Mouse (Mus musculus) left cerebral cortex, adult 9 months (tissue): Measurements from ENCODE around the gene Crbn.

Source experiments
- DNase-seq, 2 experiments: peaks; one replicate each; pipeline ENCODE4 v3.0.0; 2022; ENCODE audit warnings: low spot score in 2 of 2

Crbn gene

GRCm38 (mm10) chr6:106765892-106766291 lies 34.0 kb downstream of the Crbn start:
- no peak for DNase-seq

DNA sequence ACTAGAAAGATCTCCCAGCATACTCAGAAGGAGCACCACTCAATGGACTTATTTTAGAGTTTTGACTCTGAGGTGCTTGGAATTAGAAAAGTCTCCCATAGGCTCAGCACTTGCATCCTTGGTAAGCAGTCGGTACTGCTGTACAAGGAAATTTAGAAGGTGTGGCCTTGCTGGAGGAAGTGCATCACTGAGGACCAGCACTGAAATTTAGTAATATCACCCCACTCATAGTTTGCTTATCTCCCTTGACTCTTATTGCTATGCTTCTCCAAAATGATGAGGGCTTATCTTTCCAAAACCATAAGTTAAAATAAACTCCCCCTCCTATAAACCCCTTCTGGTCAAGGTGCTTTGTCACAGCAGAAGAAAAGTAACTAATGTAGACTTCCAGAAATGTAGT lies 38.4 kb downstream of the Crbn start:
- no peak for DNase-seq

- no peak for DNase-seq
Measured at GRCm38 (mm10) chr6:106760473-106761218, 39.2 kb downstream of the Crbn start.

- DNase-seq: no peak
Measured at GRCm38 (mm10) chr6:106758299-106758698, 41.6 kb downstream of the Crbn start.

DNA sequence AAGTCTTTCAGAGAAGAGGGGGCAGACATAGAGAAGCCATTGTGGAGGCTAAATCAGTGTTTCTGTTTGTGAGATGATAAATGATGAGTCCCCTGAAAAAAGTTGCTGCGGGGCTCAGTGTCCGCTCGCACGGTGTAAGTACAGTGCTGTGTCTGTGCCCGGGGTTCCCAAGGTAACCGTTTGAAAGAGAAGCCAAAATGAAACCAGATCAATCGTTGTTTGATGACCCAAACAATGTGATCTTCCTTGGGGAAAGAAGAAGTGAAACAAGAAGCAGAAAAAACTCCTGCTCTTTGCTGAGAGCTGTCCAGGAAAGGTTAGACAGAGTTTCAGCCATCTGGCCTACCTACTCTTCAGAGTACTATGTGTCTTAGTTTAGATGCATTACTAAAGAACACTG lies 49.6 kb downstream of the Crbn start:
- no peak for DNase-seq

- DNase-seq: no peak
Measured at GRCm38 (mm10) chr6:106748887-106749388, 50.9 kb downstream of the Crbn start, which contains the start of gene Il5ra. TSS of gene Il5ra (minus strand) at chr6:106749037.

DNA sequence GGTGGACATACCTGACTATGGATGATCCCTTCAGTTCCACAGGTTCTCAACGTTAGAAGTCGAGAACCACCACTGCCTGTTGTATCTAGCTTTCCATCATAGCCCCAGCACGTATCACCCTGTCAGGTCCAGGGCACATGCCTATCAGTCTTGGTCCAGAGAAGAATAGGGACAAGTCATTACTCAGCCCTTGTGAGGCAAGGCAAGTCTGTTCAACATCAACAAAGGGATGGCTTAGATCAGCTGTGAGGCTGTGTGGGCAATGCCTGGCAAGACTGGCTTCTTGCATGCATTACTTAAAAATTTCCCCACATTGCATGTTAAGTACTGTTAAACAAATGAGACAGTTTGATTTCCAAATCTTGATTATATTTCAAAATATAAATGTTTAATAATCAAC lies 52.1 kb downstream of the Crbn start:
- no peak for DNase-seq

DNA sequence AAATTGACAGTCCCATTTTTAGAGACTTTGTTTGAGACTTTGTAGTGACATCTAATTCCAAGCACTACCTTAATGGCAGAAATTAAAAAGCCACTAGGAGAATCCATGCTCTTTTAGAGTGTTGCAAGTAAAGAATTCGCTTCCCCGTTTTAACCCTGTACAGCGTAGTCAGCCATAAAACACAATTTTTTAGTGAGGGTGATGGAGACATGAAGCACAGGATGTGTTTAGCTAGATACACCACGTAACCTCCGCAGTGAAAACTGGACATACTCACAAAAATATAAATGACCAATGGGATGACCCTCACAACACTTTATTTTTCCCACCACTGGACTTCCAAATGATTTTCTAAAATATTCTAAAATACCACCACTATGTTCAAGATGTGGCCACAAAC lies 52.6 kb downstream of the Crbn start:
- DNase-seq: no peak

DNA sequence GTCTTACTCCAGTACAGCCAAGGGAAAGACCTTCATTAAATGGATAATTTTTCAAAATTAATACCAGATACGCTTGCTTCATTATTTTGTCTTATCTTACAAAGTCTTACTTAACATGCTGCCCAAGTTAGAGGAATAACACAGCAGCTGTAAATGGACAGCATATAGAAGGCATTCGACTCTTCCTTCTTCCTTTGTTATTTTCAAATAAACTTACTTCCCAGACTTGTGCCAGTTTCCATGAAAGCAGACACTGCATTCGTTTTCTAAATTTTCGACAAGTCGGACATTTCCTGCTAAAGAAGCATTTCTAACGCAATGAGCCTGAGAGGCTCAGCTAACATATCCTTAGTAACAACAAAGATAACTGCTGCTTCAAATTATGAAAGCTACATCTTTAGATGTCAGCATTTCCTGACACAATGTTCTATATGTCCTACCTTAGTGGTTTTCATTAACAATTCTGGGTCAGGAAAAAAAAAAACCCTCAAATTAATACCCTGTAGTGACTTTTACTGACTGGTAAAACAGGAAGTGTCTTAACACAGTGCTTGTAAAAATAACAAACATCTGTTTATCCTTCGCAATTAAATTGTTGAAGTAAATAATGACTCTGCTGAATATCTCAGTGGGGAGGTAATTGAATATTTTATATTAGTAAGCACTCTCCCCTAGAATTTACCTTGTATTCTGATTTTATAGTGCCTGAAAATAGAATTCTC lies 54.0 kb downstream of the Crbn start:
- DNase-seq: no peak

DNA sequence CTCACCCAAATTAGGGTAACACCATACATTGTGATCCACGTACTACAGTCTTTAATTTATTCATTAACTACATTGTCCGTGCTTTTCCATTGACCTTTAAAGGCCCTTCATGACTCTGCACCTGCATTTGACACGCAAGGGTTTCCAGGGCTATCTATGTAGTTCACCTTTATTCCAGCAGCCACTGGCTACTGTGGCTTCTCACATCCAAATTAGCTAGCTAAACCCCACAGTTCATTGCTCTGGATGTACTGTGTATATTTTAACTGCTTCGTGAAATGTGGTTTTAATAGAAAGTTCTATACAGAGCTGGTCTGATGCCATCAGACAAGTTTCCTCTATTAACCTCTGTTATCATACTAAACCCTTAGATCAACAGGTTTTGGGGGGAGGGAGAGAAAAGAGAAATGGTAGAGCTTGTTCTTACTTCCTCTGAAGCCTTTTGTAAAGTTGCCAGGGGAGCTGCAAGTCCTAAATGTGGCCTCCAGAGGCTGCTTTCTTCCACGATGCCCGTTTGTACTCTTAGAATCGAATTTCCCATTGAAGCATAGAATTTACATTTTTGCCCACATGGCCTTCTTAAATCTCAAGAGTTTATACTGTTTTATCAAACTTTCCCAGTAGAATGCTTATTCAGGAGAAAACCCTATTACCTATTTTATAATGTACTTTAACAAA lies 56.2 kb downstream of the Crbn start:
- no peak for DNase-seq

GRCm38 (mm10) chr6:106740244-106740825 lies 59.5 kb downstream of the Crbn start:
- DNase-seq: no peak

- no peak for DNase-seq
Measured at GRCm38 (mm10) chr6:106738229-106738628, 61.6 kb downstream of the Crbn start.

DNA sequence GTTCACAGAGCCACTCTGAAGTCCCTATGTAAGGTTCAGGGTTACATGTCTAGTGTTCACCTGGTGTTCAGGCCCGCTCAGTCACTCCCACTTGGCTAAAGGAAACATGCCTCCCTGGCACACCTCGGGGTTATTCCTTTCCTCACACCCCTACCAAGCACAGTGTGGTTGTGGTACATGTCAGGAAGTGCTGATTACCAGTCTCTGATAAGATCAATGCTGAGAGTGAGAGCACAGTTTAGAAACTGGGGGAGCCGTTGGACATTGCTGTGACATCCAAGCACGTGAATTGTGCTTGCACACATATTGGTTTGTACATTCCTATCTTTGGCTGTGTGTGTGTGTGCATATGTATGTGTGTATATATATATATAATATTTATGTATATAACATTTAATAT lies 67.3 kb downstream of the Crbn start:
- DNase-seq: no peak
